Mouse (Mus musculus): Measurements from ENCODE around the gene Olfr1095. TPM values are rescaled to one million over a fixed set of nuclear protein-coding genes. Genes with fewer than 3 reads are reported as not detected.

The Olfr1095 gene
- not detected in 2 replicates for polyA plus RNA-seq (2014; fragmentation: Nextera tagmentation; extraction: Ambion mirVana)

- WGBS, result 88% methylated on average over 3 of the region's 3 CpGs
- H3K4me2 ChIP-seq, result no peak within 1 kb of the TSS
- H3K9me3 ChIP-seq (ENCODE audit: control insufficient read depth, low read length), result no peaks in the 10 kb centered on the region
- H3K36me3 ChIP-seq (ENCODE audit: control insufficient read depth, insufficient read depth, low read length), result no peaks in the 10 kb centered on the region
- no peak within 1 kb of the TSS for H3K4me3 ChIP-seq (ENCODE audit: low read depth, low read length)
- ATAC-seq (replicated peaks; ENCODE audit: low FRiP score), result no peak
- H3K4me1 ChIP-seq (replicated peaks; ENCODE audit: control insufficient read depth, insufficient read depth, low read length), result no peaks in the 10 kb centered on the region
- no peak within 1 kb of the TSS for H3K27ac ChIP-seq (ENCODE audit: low read depth, low read length)
- H3K9ac ChIP-seq (ENCODE audit: low read depth, low read length), result no peak within 1 kb of the TSS
- H3K27me3 ChIP-seq (replicated peaks; ENCODE audit: control insufficient read depth, insufficient read depth, low read length), result no peaks in the 10 kb centered on the region
- no peak for DNase-seq (ENCODE audit: low spot score)
Observed at GRCm38 (mm10) chr2:86851596-86851995, at the start of gene Olfr1095. Gene Olfr1095 (minus strand): TSS chr2:86851696.

GRCm38 (mm10) chr2:86892116-86892515 lies 40.6 kb upstream of the Olfr1095 start, which contains the start of gene Olfr1097:
Gene Olfr1097 (minus strand): TSS chr2:86892216.
- no peak for DNase-seq (ENCODE audit: low spot score)
- Histone ChIP-seq H3K27me3 (replicated peaks; ENCODE audit: control insufficient read depth, insufficient read depth, low read length) (no peaks in the 10 kb centered on the region), H3K4me2 (no peak within 1 kb of the TSS), H3K36me3 (ENCODE audit: control insufficient read depth, insufficient read depth, low read length) (no peaks in the 10 kb centered on the region), H3K9me3 (ENCODE audit: control insufficient read depth, low read length) (no peaks in the 10 kb centered on the region), H3K4me3 (ENCODE audit: low read depth, low read length) (no peak within 1 kb of the TSS), H3K4me1 (replicated peaks; ENCODE audit: control insufficient read depth, insufficient read depth, low read length) (no peaks in the 10 kb centered on the region), H3K9ac (ENCODE audit: low read depth, low read length) (no peak within 1 kb of the TSS), H3K27ac (ENCODE audit: low read depth, low read length) (no peak within 1 kb of the TSS)
- ATAC-seq (replicated peaks; ENCODE audit: low FRiP score), result no peak
- 79% methylated on average over 1 of the region's 1 CpGs for WGBS

GRCm38 (mm10) chr2:86874702-86875101 lies 23.2 kb upstream of the Olfr1095 start, which contains the start of gene Gm13723:
Gene Gm13723 (minus strand): TSS chr2:86874802.
- Histone ChIP-seq H3K27me3 (replicated peaks; ENCODE audit: control insufficient read depth, insufficient read depth, low read length) (no peaks in the 10 kb centered on the region), H3K27ac (ENCODE audit: low read depth, low read length) (no peak within 1 kb of the TSS), H3K36me3 (ENCODE audit: control insufficient read depth, insufficient read depth, low read length) (no peaks in the 10 kb centered on the region), H3K9me3 (ENCODE audit: control insufficient read depth, low read length) (no peaks in the 10 kb centered on the region), H3K4me1 (replicated peaks; ENCODE audit: control insufficient read depth, insufficient read depth, low read length) (no peaks in the 10 kb centered on the region), H3K4me2 (no peak within 1 kb of the TSS), H3K9ac (ENCODE audit: low read depth, low read length) (no peak within 1 kb of the TSS), H3K4me3 (ENCODE audit: low read depth, low read length) (no peak within 1 kb of the TSS)
- no peak for ATAC-seq (replicated peaks; ENCODE audit: low FRiP score)
- no peak for DNase-seq (ENCODE audit: low spot score)
- 50% methylated on average over 1 of the region's 1 CpGs for WGBS

DNA sequence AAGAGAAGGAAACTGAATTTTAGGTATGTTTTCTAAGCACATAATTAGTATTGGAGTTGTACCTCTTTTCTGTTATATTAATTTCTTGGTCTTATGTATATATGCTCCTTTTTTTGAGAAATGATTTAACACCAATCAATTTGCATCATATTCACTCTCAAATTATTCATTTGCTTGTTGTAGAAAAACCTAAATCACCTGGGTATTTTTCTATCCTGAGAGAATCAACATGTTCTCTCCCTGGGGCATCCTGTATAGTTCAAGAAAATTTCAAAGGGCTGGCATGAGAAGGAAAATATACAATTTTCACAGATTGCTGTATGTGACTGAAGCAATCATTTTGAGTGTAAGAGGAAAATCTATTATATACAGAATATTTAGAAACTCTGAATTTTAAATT lies 27.1 kb downstream of the Olfr1095 start, which contains the start of gene Olfr1094:
Olfr1094 (plus strand) TSS at position 301 of the 400 bp plus-strand sequence.
- Histone ChIP-seq H3K36me3 (ENCODE audit: control insufficient read depth, insufficient read depth, low read length) (no peaks in the 10 kb centered on the region), H3K4me3 (ENCODE audit: low read depth, low read length) (no peak within 1 kb of the TSS), H3K27me3 (replicated peaks; ENCODE audit: control insufficient read depth, insufficient read depth, low read length) (no peaks in the 10 kb centered on the region), H3K4me2 (no peak within 1 kb of the TSS), H3K9ac (ENCODE audit: low read depth, low read length) (no peak within 1 kb of the TSS), H3K9me3 (ENCODE audit: control insufficient read depth, low read length) (no peaks in the 10 kb centered on the region), H3K4me1 (replicated peaks; ENCODE audit: control insufficient read depth, insufficient read depth, low read length) (no peaks in the 10 kb centered on the region), H3K27ac (ENCODE audit: low read depth, low read length) (no peak within 1 kb of the TSS)
- no peak for ATAC-seq (replicated peaks; ENCODE audit: low FRiP score)
- DNase-seq (ENCODE audit: low spot score), result no peak

DNA sequence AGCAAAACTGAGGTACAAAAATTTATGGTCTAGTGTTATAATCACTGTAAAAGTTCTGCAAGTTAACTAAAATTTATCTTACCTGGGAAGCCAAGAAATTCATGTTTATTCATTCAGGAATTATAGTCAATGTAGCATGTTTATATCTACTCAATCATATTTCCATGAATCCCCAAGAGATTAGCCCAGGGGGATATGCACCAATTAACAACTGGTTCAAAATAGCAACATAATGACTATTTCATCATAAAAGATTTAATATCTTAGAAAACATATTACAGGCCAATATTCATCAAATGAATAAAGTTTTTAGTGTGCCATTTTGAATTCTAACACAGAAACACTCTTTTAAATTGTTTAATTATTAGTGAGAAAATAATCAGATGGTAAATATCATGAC lies 41.6 kb downstream of the Olfr1095 start, which contains the start of gene Olfr141:
Olfr141 (minus strand) TSS at position 101 of the 400 bp plus-strand sequence.
- Histone ChIP-seq H3K9ac (ENCODE audit: low read depth, low read length) (no peak within 1 kb of the TSS), H3K4me1 (replicated peaks; ENCODE audit: control insufficient read depth, insufficient read depth, low read length) (no peaks in the 10 kb centered on the region), H3K27ac (ENCODE audit: low read depth, low read length) (no peak within 1 kb of the TSS), H3K27me3 (replicated peaks; ENCODE audit: control insufficient read depth, insufficient read depth, low read length) (no peaks in the 10 kb centered on the region), H3K9me3 (ENCODE audit: control insufficient read depth, low read length) (no peaks in the 10 kb centered on the region), H3K4me3 (ENCODE audit: low read depth, low read length) (no peak within 1 kb of the TSS), H3K4me2 (no peak within 1 kb of the TSS), H3K36me3 (ENCODE audit: control insufficient read depth, insufficient read depth, low read length) (no peaks in the 10 kb centered on the region)
- ATAC-seq (replicated peaks; ENCODE audit: low FRiP score) (no peak), DNase-seq (ENCODE audit: low spot score) (no peak)

Other genes with a start within 250 kb of the Olfr1095 start
- not detected in 2 replicates for gene Olfr1084, start 212.0 kb downstream of the Olfr1095 start, polyA plus RNA-seq (2014; fragmentation: Nextera tagmentation; extraction: Ambion mirVana)
- not detected in 2 replicates for gene Olfr1085, start 189.7 kb downstream of the Olfr1095 start, polyA plus RNA-seq (2014; fragmentation: Nextera tagmentation; extraction: Ambion mirVana)
- gene Olfr1086, start 171.6 kb downstream of the Olfr1095 start, polyA plus RNA-seq (2014; fragmentation: Nextera tagmentation; extraction: Ambion mirVana), result not detected in 2 replicates
- not detected in 2 replicates for gene Olfr1087, start 153.3 kb downstream of the Olfr1095 start, polyA plus RNA-seq (2014; fragmentation: Nextera tagmentation; extraction: Ambion mirVana)
- gene Olfr1089, start 118.0 kb downstream of the Olfr1095 start, polyA plus RNA-seq (2014; fragmentation: Nextera tagmentation; extraction: Ambion mirVana), result not detected in 2 replicates
- gene Olfr1090, start 92.7 kb downstream of the Olfr1095 start, polyA plus RNA-seq (2014; fragmentation: Nextera tagmentation; extraction: Ambion mirVana), result not detected in 2 replicates
- not detected in 2 replicates for gene Olfr1093, start 69.2 kb downstream of the Olfr1095 start, polyA plus RNA-seq (2014; fragmentation: Nextera tagmentation; extraction: Ambion mirVana)
- not detected in 2 replicates for gene Olfr141, start 41.7 kb downstream of the Olfr1095 start, polyA plus RNA-seq (2014; fragmentation: Nextera tagmentation; extraction: Ambion mirVana)
- gene Olfr1094, start 27.0 kb downstream of the Olfr1095 start, polyA plus RNA-seq (2014; fragmentation: Nextera tagmentation; extraction: Ambion mirVana), result not detected in 2 replicates
- not detected in 2 replicates for gene Gm13723, start 23.1 kb upstream of the Olfr1095 start, polyA plus RNA-seq (2014; fragmentation: Nextera tagmentation; extraction: Ambion mirVana)
- gene Olfr1097, start 40.5 kb upstream of the Olfr1095 start, polyA plus RNA-seq (2014; fragmentation: Nextera tagmentation; extraction: Ambion mirVana), result not detected in 2 replicates
- gene Olfr1098, start 72.8 kb upstream of the Olfr1095 start, polyA plus RNA-seq (2014; fragmentation: Nextera tagmentation; extraction: Ambion mirVana), result not detected in 2 replicates
- not detected in 2 replicates for gene Olfr1099, start 109.0 kb upstream of the Olfr1095 start, polyA plus RNA-seq (2014; fragmentation: Nextera tagmentation; extraction: Ambion mirVana)
- gene Olfr1100, start 128.3 kb upstream of the Olfr1095 start, polyA plus RNA-seq (2014; fragmentation: Nextera tagmentation; extraction: Ambion mirVana), result not detected in 2 replicates
- gene Olfr1101, start 139.5 kb upstream of the Olfr1095 start, polyA plus RNA-seq (2014; fragmentation: Nextera tagmentation; extraction: Ambion mirVana), result not detected in 2 replicates
- not detected in 2 replicates for gene Olfr1102, start 146.7 kb upstream of the Olfr1095 start, polyA plus RNA-seq (2014; fragmentation: Nextera tagmentation; extraction: Ambion mirVana)
- not detected in 2 replicates for gene Olfr1104, start 175.4 kb upstream of the Olfr1095 start, polyA plus RNA-seq (2014; fragmentation: Nextera tagmentation; extraction: Ambion mirVana)
- not detected in 2 replicates for gene Olfr1105, start 184.8 kb upstream of the Olfr1095 start, polyA plus RNA-seq (2014; fragmentation: Nextera tagmentation; extraction: Ambion mirVana)
- gene Olfr1106, start 200.6 kb upstream of the Olfr1095 start, polyA plus RNA-seq (2014; fragmentation: Nextera tagmentation; extraction: Ambion mirVana), result not detected in 2 replicates
- gene Olfr1107, start 224.1 kb upstream of the Olfr1095 start, polyA plus RNA-seq (2014; fragmentation: Nextera tagmentation; extraction: Ambion mirVana), result not detected in 2 replicates
- gene Olfr1109, start 244.3 kb upstream of the Olfr1095 start, polyA plus RNA-seq (2014; fragmentation: Nextera tagmentation; extraction: Ambion mirVana), result not detected in 2 replicates

All from liver, embryonic 11.5 days (tissue).